Mouse (Mus musculus): Measurements from ENCODE around the gene Ppp1r12b. TPM values are rescaled to one million over a fixed set of nuclear protein-coding genes. Genes with fewer than 3 reads are reported as not detected.
A peak's percentile ranks its signal among the peaks of the same experiment; 100 is the strongest.

Ppp1r12b gene
- total and polyA plus RNA-seq, 3 experiments = 0.64 to 1.8 (median 1.6) TPM

DNA sequence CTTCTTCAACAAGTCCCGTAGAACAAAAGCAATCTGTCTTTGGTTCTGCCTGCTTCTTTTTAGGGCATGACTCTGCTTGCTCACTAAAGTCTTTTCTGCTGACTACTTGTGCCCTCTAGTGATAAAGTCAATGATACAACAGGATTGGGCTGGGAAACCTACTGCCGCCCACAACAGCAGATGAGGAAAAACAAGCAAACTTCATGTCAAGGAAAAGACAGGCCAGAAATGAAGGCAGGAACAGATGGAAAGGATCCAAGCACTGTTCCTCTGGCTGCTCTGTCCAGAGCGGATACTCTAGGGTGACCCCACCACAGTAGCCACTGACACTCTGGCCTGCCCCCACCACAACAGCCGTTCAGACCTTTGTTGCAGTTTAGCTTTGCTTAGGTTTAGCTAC lies 126.1 kb downstream of the Ppp1r12b start:
- dilution Hi-C loops (cut with MboI; ENCODE audit: extremely low pct_ligation_motif_present, extremely low pct_unique_long_range_greater_than_20kb, low sequenced_read_pairs) (no loop called here), in situ Hi-C loops (cut with MboI; ENCODE audit: low pct_ligation_motif_present, low pct_unique_long_range_greater_than_20kb, low sequenced_read_pairs) (loop anchor here (10.0 to 25.0 kb wide), 2 partner anchors 85 to 167 kb away; no protein-coding TSS in a partner anchor)
- H3K4me2 ChIP-seq (ENCODE audit: insufficient read depth, low read depth, poor library complexity, severe bottlenecking) = no peak overlapping the region
- H3K4me3 ChIP-seq (replicated peaks in 1 of 3; ENCODE audit: low read depth in 2 of 3, low read length in 2 of 3, poor library complexity in 1 of 3) = no peak overlapping the region
- no peaks in the 10 kb centered on the region for H3K9me3 ChIP-seq (replicated peaks; ENCODE audit: low read length)
- H3K79me2 ChIP-seq (replicated peaks; ENCODE audit: control insufficient read depth, extremely low read depth, insufficient read depth, poor library complexity, severe bottlenecking) = no peaks in the 10 kb centered on the region
- H3K27me3 ChIP-seq (replicated peaks) = no peaks in the 10 kb centered on the region
- H3K4me1 ChIP-seq (ENCODE audit: control insufficient read depth in 1 of 2, insufficient read depth in 2 of 2) = no peaks in the 10 kb centered on the region
- peaks cover 0 to 5% of the 10 kb centered on the region in 2 experiments for H3K36me3 ChIP-seq (replicated peaks in 1 of 2; ENCODE audit: control insufficient read depth in 1 of 2, insufficient read depth in 1 of 2, low read length in 1 of 2)
- no peak overlapping the region for H3K27ac ChIP-seq (ENCODE audit: insufficient read depth, low read depth)
- no peak for DNase-seq (ENCODE audit: extremely low read depth)
- H3K9ac ChIP-seq (ENCODE audit: insufficient read depth, low read depth) = no peak overlapping the region
- TF ChIP-seq SIN3A (IDR thresholded peaks at IDR 0.05; ENCODE audit: low read length) (no peak), NELFE (IDR thresholded peaks at IDR 0.05; ENCODE audit: low read depth, low read length) (no peak), RAD21 (IDR thresholded peaks at IDR 0.05; ENCODE audit: low read depth, low read length) (peak; percentile 71), MYC (IDR thresholded peaks at IDR 0.05; ENCODE audit: low read depth, low read length) (no peak), CTCF (conservative IDR thresholded peaks at IDR 0.05 in 1 of 2, IDR thresholded peaks at IDR 0.05 in 1 of 2; ENCODE audit: low read depth in 2 of 2, low read length in 2 of 2) (peak in 1 of 2 experiments; percentile 64; a peak in 2 of 4 replicates), SMC3 (IDR thresholded peaks at IDR 0.05; ENCODE audit: low read depth, low read length) (peak; percentile 73), ZC3H11A (IDR thresholded peaks at IDR 0.05; ENCODE audit: low read depth, low read length) (peak; percentile 41)

DNA sequence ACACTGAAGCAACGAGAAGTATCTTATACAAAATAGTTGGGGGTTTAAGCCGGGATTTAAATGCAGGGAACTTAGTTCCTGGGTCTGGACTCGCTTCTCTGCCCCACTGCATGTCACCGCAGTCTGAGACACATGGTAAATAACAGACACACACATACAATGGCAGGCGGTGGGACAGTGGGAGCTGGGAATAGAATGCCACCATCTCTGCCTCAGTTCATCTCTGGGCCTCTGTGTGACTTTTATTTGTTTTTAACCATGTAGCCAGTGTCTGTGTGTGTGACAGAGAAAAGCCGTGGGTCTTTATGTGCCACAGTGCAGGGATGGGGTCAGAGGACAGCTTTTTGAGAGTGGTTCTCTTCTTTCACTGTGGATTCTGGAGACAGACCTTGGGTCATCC lies 130.8 kb downstream of the Ppp1r12b start:
- Histone ChIP-seq H3K4me3 (replicated peaks in 1 of 3; ENCODE audit: low read depth in 2 of 3, low read length in 2 of 3, poor library complexity in 1 of 3) (no peak overlapping the region), H3K27me3 (replicated peaks) (no peaks in the 10 kb centered on the region), H3K9ac (ENCODE audit: insufficient read depth, low read depth) (no peak overlapping the region), H3K79me2 (replicated peaks; ENCODE audit: control insufficient read depth, extremely low read depth, insufficient read depth, poor library complexity, severe bottlenecking) (no peaks in the 10 kb centered on the region), H3K4me2 (ENCODE audit: insufficient read depth, low read depth, poor library complexity, severe bottlenecking) (no peak overlapping the region), H3K36me3 (replicated peaks in 1 of 2; ENCODE audit: control insufficient read depth in 1 of 2, insufficient read depth in 1 of 2, low read length in 1 of 2) (no peaks in the 10 kb centered on the region), H3K4me1 (ENCODE audit: control insufficient read depth in 1 of 2, insufficient read depth in 2 of 2) (no peaks in the 10 kb centered on the region), H3K27ac (ENCODE audit: insufficient read depth, low read depth) (no peak overlapping the region), H3K9me3 (replicated peaks; ENCODE audit: low read length) (no peaks in the 10 kb centered on the region)
- DNase-seq (ENCODE audit: extremely low read depth) = no peak
- in situ Hi-C loops (cut with MboI; ENCODE audit: low pct_ligation_motif_present, low pct_unique_long_range_greater_than_20kb, low sequenced_read_pairs) = loop anchor here (25.0 kb wide), 1 partner anchor 163 kb away; no protein-coding TSS in a partner anchor
- TF ChIP-seq GABPA (IDR thresholded peaks at IDR 0.05; ENCODE audit: insufficient replicate concordance, low read depth, low read length) (no peak), TBP (conservative IDR thresholded peaks at IDR 0.05; ENCODE audit: low read depth, low read length) (no peak), ZC3H11A (IDR thresholded peaks at IDR 0.05; ENCODE audit: low read depth, low read length) (no peak), POLR2AphosphoS2 (IDR thresholded peaks at IDR 0.05; ENCODE audit: low read depth, low read length) (no peak), NRF1 (IDR thresholded peaks at IDR 0.05; ENCODE audit: low read depth, low read length) (no peak), CHD2 (IDR thresholded peaks at IDR 0.05; ENCODE audit: low read length) (no peak), MAZ (IDR thresholded peaks at IDR 0.05; ENCODE audit: low read depth, low read length) (no peak), MEF2A (IDR thresholded peaks at IDR 0.05; ENCODE audit: borderline replicate concordance, low read depth, low read length) (no peak), ELF1 (IDR thresholded peaks at IDR 0.05; ENCODE audit: low read depth, low read length) (no peak), MAFK (IDR thresholded peaks at IDR 0.05; ENCODE audit: insufficient replicate concordance, low read length) (no peak), ETS1 (conservative IDR thresholded peaks at IDR 0.05; ENCODE audit: low read depth, low read length) (no peak), ZNF384 (IDR thresholded peaks at IDR 0.05; ENCODE audit: low read depth, low read length) (no peak), MYC (IDR thresholded peaks at IDR 0.05; ENCODE audit: low read depth, low read length) (no peak), UBTF (IDR thresholded peaks at IDR 0.05; ENCODE audit: low read depth, low read length) (no peak), JUND (conservative IDR thresholded peaks at IDR 0.05; ENCODE audit: low read depth, low read length) (no peak)
- dilution Hi-C loops (cut with MboI; ENCODE audit: extremely low pct_ligation_motif_present, extremely low pct_unique_long_range_greater_than_20kb, low sequenced_read_pairs) = no loop called here

Measured in CH12.LX (cell line).